Mouse (Mus musculus) intestine, embryonic 15.5 days (tissue): ENCODE measurements at regions not wholly inside any gene's neighbourhood (a gene's known extent, or its start where the extent isn't known, plus 50 kb on each side); places are given as distances from the start of the nearest gene placed in this dataset.
"Not testable (repeated sequence)": the region's sequence is repeated elsewhere in the genome, so short reads cannot be mapped to it uniquely, and the experiment has no call there.

ENCODE experiments used
- ATAC-seq: fragments of 200-750 bp; cut with Nextera tagmentation; 2 replicates; pipeline ENCODE4 v1.8.0; 2017; ENCODE audit warnings: moderate TSS enrichment, moderate library complexity
- H3K27ac ChIP-seq: fragments of 300-500 bp; sonication (generic); 2 replicates; pipeline ENCODE4 v1.5.1; 2015; ENCODE audit warnings: mild to moderate bottlenecking, inconsistent platforms
- H3K27me3 ChIP-seq: fragments of 300-500 bp; sonication (generic); replicated peaks from 2 replicates; pipeline ENCODE4 v1.6.1; 2015; ENCODE audit warnings: inconsistent platforms
- H3K36me3 ChIP-seq: fragments of 300-500 bp; sonication (generic); 2 replicates; pipeline ENCODE4 v1.6.1; 2015; ENCODE audit warnings: inconsistent platforms
- H3K4me1 ChIP-seq: fragments of 300-500 bp; sonication (generic); replicated peaks from 2 replicates; pipeline ENCODE4 v1.6.1; 2015; ENCODE audit warnings: inconsistent platforms
- H3K4me2 ChIP-seq: fragments of 300-500 bp; sonication (generic); replicated peaks from 2 replicates; pipeline ENCODE4 v1.6.1; 2015; ENCODE audit warnings: mild to moderate bottlenecking, inconsistent platforms
- H3K4me3 ChIP-seq: fragments of 300-500 bp; sonication (generic); replicated peaks from 2 replicates; pipeline ENCODE4 v1.5.1; 2015; ENCODE audit warnings: inconsistent platforms
- H3K9ac ChIP-seq: fragments of 300-500 bp; sonication (generic); 2 replicates; pipeline ENCODE4 v1.6.1; 2015; ENCODE audit warnings: inconsistent platforms
- H3K9me3 ChIP-seq: fragments of 300-500 bp; sonication (generic); 2 replicates; pipeline ENCODE4 v1.6.1; 2016; ENCODE audit warnings: inconsistent platforms
- WGBS: fragments of 180-500 bp; shearing (Covaris S2); methylation state at CpG from one replicate; pipeline ENCODE4 v1.1.7; 2015; 5-methylcytosine and 5-hydroxymethylcytosine counted together

GRCm38 (mm10) chr3:6866148-6866483, 245.9 kb upstream of the 1700008P02Rik start:
- no peak for ATAC-seq
- Histone ChIP-seq H3K9me3 (no peaks in the 10 kb centered on the region), H3K4me2 (no peak overlapping the region), H3K9ac (no peak overlapping the region), H3K27me3 (no peaks in the 10 kb centered on the region), H3K27ac (no peak overlapping the region), H3K4me1 (no peaks in the 10 kb centered on the region), H3K4me3 (no peak overlapping the region), H3K36me3 (no peaks in the 10 kb centered on the region)

DNA sequence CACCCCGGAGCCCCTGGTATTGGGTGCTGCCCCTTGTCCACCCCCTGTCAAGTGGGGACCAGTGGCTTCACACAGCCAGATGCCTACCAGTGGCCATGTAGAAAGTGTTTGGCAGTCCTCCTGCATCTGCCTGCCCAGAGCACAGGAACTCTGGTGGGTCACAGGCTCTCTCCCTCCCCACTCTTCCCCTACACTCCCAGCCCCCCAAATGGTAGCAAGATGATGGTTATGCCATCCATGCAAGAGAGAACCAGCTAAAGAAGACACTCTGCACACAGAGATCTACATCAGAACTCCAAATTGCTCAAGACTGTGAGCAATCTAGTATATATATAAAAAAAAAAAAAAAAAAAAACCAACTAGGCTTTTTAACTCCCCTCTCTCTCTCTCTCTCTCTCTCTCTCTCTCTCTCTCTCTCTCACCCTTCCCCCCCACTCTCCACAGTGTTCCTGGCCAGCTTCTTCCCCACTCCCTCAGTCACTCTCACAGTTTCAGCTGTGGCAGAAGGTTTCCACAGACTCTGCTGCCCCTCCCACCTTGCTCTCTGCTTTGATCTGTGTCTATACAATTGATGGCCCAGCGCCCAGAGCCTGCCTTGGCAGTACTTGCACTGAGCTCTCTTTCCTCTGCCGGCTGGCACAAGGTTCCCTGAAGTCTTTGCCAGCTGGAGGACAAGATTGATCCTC, 245.4 kb upstream of the 1700008P02Rik start:
- no peak for ATAC-seq
- Histone ChIP-seq H3K9me3 (no peaks in the 10 kb centered on the region), H3K27me3 (no peaks in the 10 kb centered on the region), H3K4me3 (no peak overlapping the region), H3K27ac (no peak overlapping the region), H3K4me2 (no peak overlapping the region), H3K4me1 (no peaks in the 10 kb centered on the region), H3K36me3 (no peaks in the 10 kb centered on the region), H3K9ac (no peak overlapping the region)
- WGBS = 61% methylated on average over 3 of the region's 3 CpGs

DNA sequence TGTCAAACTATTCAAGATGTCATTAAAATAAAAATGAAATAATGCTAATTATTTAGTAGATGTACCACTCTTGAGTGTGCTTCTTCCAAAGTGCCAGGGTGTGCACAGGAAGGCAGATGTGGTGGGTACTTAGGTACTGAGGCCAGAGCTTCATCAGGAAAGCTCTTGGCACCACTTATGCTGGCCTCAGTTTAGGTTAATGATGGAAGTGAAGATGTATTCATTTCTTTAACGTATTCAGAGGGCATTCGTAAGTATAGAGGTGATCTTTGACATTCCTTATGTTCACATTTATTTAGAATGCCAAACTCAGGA, 239.6 kb upstream of the 1700008P02Rik start:
- Histone ChIP-seq H3K4me3 (no peak overlapping the region), H3K9me3 (no peaks in the 10 kb centered on the region), H3K36me3 (no peaks in the 10 kb centered on the region), H3K27ac (no peak overlapping the region), H3K4me2 (no peak overlapping the region), H3K4me1 (no peaks in the 10 kb centered on the region), H3K27me3 (no peaks in the 10 kb centered on the region), H3K9ac (no peak overlapping the region)
- no peak for ATAC-seq
- 80% methylated on average over 2 of the region's 2 CpGs for WGBS

DNA sequence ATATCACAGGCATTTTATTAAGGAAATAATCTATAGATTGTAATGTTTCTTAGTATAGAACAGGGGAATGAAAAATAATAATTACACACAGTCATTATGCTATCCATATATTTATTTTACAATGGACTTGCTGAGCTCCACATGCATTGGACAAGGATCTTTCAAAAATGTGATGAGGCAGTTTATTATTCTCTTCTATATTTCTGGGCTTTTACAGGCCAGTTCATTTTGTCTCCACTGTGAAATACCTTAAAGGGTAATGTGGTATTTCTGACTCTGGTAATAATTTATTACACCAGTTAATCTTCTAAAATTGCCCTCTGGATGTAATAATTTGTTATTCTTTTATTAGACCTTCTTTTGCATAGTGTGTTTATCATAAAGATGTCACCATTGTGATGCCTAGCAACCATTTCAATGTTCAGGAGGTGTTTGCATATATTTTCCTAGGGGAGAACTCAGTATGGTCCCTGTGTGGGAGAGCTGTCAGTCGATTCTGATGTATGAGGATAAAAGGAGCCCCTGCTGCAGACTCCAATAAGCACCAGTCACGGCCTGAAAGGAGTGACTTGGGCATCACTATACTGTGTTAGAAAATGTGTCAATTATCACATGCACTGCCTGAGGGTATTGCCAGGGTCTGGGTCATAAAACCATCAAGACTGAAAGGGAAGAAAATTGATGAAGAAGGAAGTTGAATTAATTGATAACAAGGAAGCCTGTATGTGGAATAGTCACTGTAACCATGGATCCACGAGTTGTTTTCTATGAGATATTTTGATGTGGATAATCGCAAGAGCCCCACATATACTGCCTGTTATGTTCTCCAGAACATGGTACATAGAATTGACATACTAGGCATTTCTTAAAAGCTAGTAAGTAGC, 239.0 kb upstream of the 1700008P02Rik start:
- Histone ChIP-seq H3K4me1 (no peaks in the 10 kb centered on the region), H3K27me3 (no peaks in the 10 kb centered on the region), H3K4me2 (no peak overlapping the region), H3K36me3 (no peaks in the 10 kb centered on the region), H3K9me3 (no peaks in the 10 kb centered on the region), H3K27ac (no peak overlapping the region), H3K4me3 (no peak overlapping the region), H3K9ac (no peak overlapping the region)
- WGBS = 51% methylated on average over 4 of the region's 4 CpGs
- no peak for ATAC-seq

- Histone ChIP-seq H3K27ac (no peak overlapping the region), H3K9me3 (no peaks in the 10 kb centered on the region), H3K4me2 (no peak overlapping the region), H3K4me1 (no peaks in the 10 kb centered on the region), H3K4me3 (no peak overlapping the region), H3K9ac (no peak overlapping the region), H3K36me3 (no peaks in the 10 kb centered on the region), H3K27me3 (no peaks in the 10 kb centered on the region)
- WGBS = 72% methylated on average over 7 of the region's 7 CpGs
- no peak for ATAC-seq
Observed at GRCm38 (mm10) chr3:6819332-6819731, 199.1 kb upstream of the 1700008P02Rik start.

DNA sequence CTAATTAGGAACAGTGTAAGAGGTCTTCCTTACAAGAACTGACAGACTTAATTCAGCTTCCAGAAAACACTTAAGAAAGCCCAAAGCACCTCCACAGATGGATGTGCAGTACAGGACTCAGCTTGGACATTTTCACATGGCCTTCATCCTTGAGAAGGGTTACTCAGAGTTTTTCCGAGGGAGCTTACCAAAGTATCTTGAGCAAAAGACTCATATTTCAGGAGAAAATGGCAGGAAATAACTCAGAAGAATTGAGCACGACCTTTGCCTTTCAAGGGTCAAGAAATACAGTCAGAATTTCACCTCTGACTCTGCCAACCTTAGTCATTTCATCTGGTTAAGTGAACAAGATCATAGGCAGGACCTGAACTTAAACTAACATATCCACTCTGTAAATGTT, 192.1 kb upstream of the 1700008P02Rik start:
- H3K27me3 ChIP-seq = no peaks in the 10 kb centered on the region
- no peak overlapping the region for H3K27ac ChIP-seq
- 48% methylated on average over 2 of the region's 2 CpGs for WGBS
- no peaks in the 10 kb centered on the region for H3K4me1 ChIP-seq
- H3K4me2 ChIP-seq = no peak overlapping the region
- ATAC-seq = no peak
- H3K9ac ChIP-seq = no peak overlapping the region
- no peaks in the 10 kb centered on the region for H3K36me3 ChIP-seq
- H3K4me3 ChIP-seq = no peak overlapping the region
- no peaks in the 10 kb centered on the region for H3K9me3 ChIP-seq

DNA sequence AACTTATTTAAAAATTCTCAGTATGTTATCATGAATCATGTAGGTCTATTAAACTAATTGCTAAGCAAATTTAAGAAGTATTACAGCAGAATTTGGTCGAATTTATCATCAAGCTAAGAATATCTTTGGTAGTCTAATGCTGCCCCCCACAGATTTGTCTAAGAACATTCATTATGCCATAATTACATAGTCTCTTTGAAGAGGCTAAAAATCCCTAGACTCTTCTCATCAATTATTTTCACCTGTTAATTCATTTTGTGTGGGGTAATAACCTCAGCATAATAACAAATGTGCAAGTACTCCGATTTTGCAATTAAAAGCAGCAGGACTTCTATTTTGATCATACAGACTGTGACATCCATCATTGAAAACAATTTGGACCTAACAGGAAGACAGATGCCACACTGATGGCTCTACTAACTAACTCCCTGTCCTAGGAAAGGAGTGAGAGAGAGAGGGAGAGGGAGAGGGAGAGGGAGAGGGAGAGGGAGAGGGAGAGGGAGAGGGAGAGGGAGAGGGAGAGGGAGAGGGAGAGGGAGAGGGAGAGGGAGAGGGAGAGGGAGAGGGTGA, 189.2 kb upstream of the 1700008P02Rik start:
- no peak overlapping the region for H3K4me3 ChIP-seq
- no peaks in the 10 kb centered on the region for H3K9me3 ChIP-seq
- no peaks in the 10 kb centered on the region for H3K36me3 ChIP-seq
- no peak for ATAC-seq
- WGBS = 56% methylated on average over 2 of the region's 2 CpGs
- H3K27me3 ChIP-seq = no peaks in the 10 kb centered on the region
- H3K4me2 ChIP-seq = no peak overlapping the region
- no peak overlapping the region for H3K27ac ChIP-seq
- no peaks in the 10 kb centered on the region for H3K4me1 ChIP-seq
- no peak overlapping the region for H3K9ac ChIP-seq

- not testable (repeated sequence) for H3K4me3 ChIP-seq, H3K9ac ChIP-seq, H3K27ac ChIP-seq, H3K4me2 ChIP-seq, H3K4me1 ChIP-seq, ATAC-seq, H3K36me3 ChIP-seq, H3K27me3 ChIP-seq, H3K9me3 ChIP-seq
- 94% methylated on average over 35 of the region's 37 CpGs for WGBS
Observed at GRCm38 (mm10) chr3:6800092-6800716, 180.0 kb upstream of the 1700008P02Rik start.

DNA sequence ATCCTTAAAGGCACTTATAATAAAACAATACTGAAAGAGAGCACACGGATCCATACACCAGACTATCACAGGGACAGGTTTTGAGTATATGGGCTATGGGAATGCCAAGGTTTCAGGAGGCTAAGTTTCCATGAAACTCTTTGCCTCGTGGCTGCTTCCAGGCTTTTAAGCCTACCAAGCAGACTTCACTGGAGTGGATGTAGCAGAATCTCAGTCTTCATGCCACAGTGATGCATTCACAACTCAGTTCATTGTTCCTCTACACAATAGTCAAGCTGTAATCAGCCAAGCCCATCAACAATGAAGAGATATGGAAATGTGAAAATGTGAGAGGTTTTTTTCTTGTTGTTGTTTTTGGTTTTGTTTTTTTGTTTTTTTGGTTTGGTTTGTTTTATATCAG, 148.3 kb upstream of the 1700008P02Rik start:
- 77% methylated on average over 2 of the region's 2 CpGs for WGBS
- Histone ChIP-seq H3K9ac (no peak overlapping the region), H3K27ac (no peak overlapping the region), H3K4me1 (no peaks in the 10 kb centered on the region), H3K36me3 (no peaks in the 10 kb centered on the region), H3K27me3 (no peaks in the 10 kb centered on the region), H3K4me3 (no peak overlapping the region), H3K9me3 (no peaks in the 10 kb centered on the region), H3K4me2 (no peak overlapping the region)
- ATAC-seq = no peak

GRCm38 (mm10) chr3:6768085-6768484, 147.8 kb upstream of the 1700008P02Rik start:
- H3K27ac ChIP-seq, H3K9ac ChIP-seq: not testable (repeated sequence)

GRCm38 (mm10) chr3:6759172-6759571, 138.9 kb upstream of the 1700008P02Rik start:
- Histone ChIP-seq H3K4me1 (no peaks in the 10 kb centered on the region), H3K9ac (no peak overlapping the region), H3K4me2 (no peak overlapping the region), H3K27ac (no peak overlapping the region), H3K27me3 (no peaks in the 10 kb centered on the region), H3K36me3 (no peaks in the 10 kb centered on the region), H3K9me3 (no peaks in the 10 kb centered on the region), H3K4me3 (no peak overlapping the region)
- 56% methylated on average over 1 of the region's 1 CpGs for WGBS
- no peak for ATAC-seq

More at GRCm38 (mm10) chr3:6768085-6768484, 147.8 kb upstream of the 1700008P02Rik start:
- not testable (repeated sequence) for H3K4me1 ChIP-seq, H3K4me2 ChIP-seq, H3K36me3 ChIP-seq, H3K27me3 ChIP-seq, H3K4me3 ChIP-seq, ATAC-seq, H3K9me3 ChIP-seq

DNA sequence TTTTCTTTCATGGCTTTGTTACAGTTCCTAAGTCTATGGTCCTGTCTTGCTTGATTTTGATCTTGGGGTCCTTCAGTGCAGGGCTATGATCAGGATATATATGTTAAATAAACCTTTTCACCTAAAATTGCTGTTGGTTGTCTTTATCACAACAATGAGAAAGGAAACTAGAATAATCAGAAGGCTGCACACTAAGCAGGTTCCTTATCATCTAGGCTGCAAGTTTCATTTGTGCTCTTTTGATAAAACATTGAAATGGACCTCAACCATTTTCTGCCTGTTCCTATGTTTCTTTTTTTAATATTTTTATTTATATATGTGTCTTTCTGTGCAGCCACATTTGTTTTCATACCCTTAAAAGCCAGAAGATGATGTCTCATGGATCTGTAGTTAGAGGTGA, 137.3 kb upstream of the 1700008P02Rik start:
- Histone ChIP-seq H3K4me1 (no peaks in the 10 kb centered on the region), H3K4me3 (no peak overlapping the region), H3K27me3 (no peaks in the 10 kb centered on the region), H3K36me3 (no peaks in the 10 kb centered on the region), H3K4me2 (no peak overlapping the region), H3K27ac (no peak overlapping the region), H3K9ac (no peak overlapping the region), H3K9me3 (no peaks in the 10 kb centered on the region)
- ATAC-seq = no peak
